Mouse (Mus musculus): Measurements from ENCODE around the gene Klhl25. TPM values are rescaled to one million over a fixed set of nuclear protein-coding genes. Genes with fewer than 3 reads are reported as not detected.
"Not testable (repeated sequence)": the region's sequence is repeated elsewhere in the genome, so short reads cannot be mapped to it uniquely, and the experiment has no call there.

Klhl25 gene
- polyA plus RNA-seq, 1 experiment from 2014 or later, result 10.3 TPM

GRCm38 (mm10) chr7:75833960-75834359 is 14.2 kb upstream of the Klhl25 start:
- WGBS (ENCODE audit: insufficient replicate concordance), result 73% methylated on average over 3 of the region's 4 CpGs
- H3K27ac ChIP-seq (ENCODE audit: low read depth, low read length); H3K9me3 ChIP-seq (replicated peaks; ENCODE audit: control insufficient read depth, low read length); H3K4me3 ChIP-seq (ENCODE audit: low read depth, low read length); H3K27me3 ChIP-seq (ENCODE audit: control insufficient read depth, insufficient read depth, low read length); H3K4me2 ChIP-seq; H3K9ac ChIP-seq (ENCODE audit: low read depth, low read length); H3K36me3 ChIP-seq (ENCODE audit: control insufficient read depth, insufficient read depth, low read length); ATAC-seq (replicated peaks; ENCODE audit: insufficient number of reproducible peaks, low FRiP score, low TSS enrichment); H3K4me1 ChIP-seq (ENCODE audit: control insufficient read depth, insufficient read depth, low read length): not testable (repeated sequence)

- not testable (repeated sequence) for H3K27ac ChIP-seq (ENCODE audit: low read depth, low read length); H3K27me3 ChIP-seq (ENCODE audit: control insufficient read depth, insufficient read depth, low read length); H3K4me3 ChIP-seq (ENCODE audit: low read depth, low read length); H3K4me1 ChIP-seq (ENCODE audit: control insufficient read depth, insufficient read depth, low read length); ATAC-seq (replicated peaks; ENCODE audit: insufficient number of reproducible peaks, low FRiP score, low TSS enrichment); H3K9me3 ChIP-seq (replicated peaks; ENCODE audit: control insufficient read depth, low read length); H3K9ac ChIP-seq (ENCODE audit: low read depth, low read length); H3K36me3 ChIP-seq (ENCODE audit: control insufficient read depth, insufficient read depth, low read length); H3K4me2 ChIP-seq
- WGBS (ENCODE audit: insufficient replicate concordance), result 62% methylated on average over 3 of the region's 6 CpGs
Measured at GRCm38 (mm10) chr7:75834932-75835631, 13.0 kb upstream of the Klhl25 start.

GRCm38 (mm10) chr7:75840071-75840470 is 8.0 kb upstream of the Klhl25 start:
- H3K4me3 ChIP-seq (ENCODE audit: low read depth, low read length), result no peak overlapping the region
- no peak for ATAC-seq (replicated peaks; ENCODE audit: insufficient number of reproducible peaks, low FRiP score, low TSS enrichment)
- no peaks in the 10 kb centered on the region for H3K36me3 ChIP-seq (ENCODE audit: control insufficient read depth, insufficient read depth, low read length)
- no peak overlapping the region for H3K9ac ChIP-seq (ENCODE audit: low read depth, low read length)
- H3K9me3 ChIP-seq (replicated peaks; ENCODE audit: control insufficient read depth, low read length), result no peaks in the 10 kb centered on the region
- no peak overlapping the region for H3K27ac ChIP-seq (ENCODE audit: low read depth, low read length)
- no peak overlapping the region for H3K4me2 ChIP-seq
- H3K27me3 ChIP-seq (ENCODE audit: control insufficient read depth, insufficient read depth, low read length), result no peaks in the 10 kb centered on the region; the same call in 1 of the 2 replicates
- WGBS (ENCODE audit: insufficient replicate concordance), result 75% methylated on average over 4 of the region's 4 CpGs
- no peaks in the 10 kb centered on the region for H3K4me1 ChIP-seq (ENCODE audit: control insufficient read depth, insufficient read depth, low read length)

- no peak overlapping the region for H3K9ac ChIP-seq (ENCODE audit: low read depth, low read length)
- H3K4me1 ChIP-seq (ENCODE audit: control insufficient read depth, insufficient read depth, low read length), result no peaks in the 10 kb centered on the region
- no peak for ATAC-seq (replicated peaks; ENCODE audit: insufficient number of reproducible peaks, low FRiP score, low TSS enrichment)
- H3K9me3 ChIP-seq (replicated peaks; ENCODE audit: control insufficient read depth, low read length), result no peaks in the 10 kb centered on the region
- WGBS (ENCODE audit: insufficient replicate concordance), result 74% methylated on average over 3 of the region's 3 CpGs
- H3K27me3 ChIP-seq (ENCODE audit: control insufficient read depth, insufficient read depth, low read length), result no peaks in the 10 kb centered on the region
- no peak overlapping the region for H3K27ac ChIP-seq (ENCODE audit: low read depth, low read length)
- H3K4me2 ChIP-seq, result no peak overlapping the region
- H3K36me3 ChIP-seq (ENCODE audit: control insufficient read depth, insufficient read depth, low read length), result no peaks in the 10 kb centered on the region
- no peak overlapping the region for H3K4me3 ChIP-seq (ENCODE audit: low read depth, low read length)
Measured at GRCm38 (mm10) chr7:75842306-75842705, 5.8 kb upstream of the Klhl25 start.

- H3K9me3 ChIP-seq (replicated peaks; ENCODE audit: control insufficient read depth, low read length), result no peaks in the 10 kb centered on the region
- no peaks in the 10 kb centered on the region for H3K27me3 ChIP-seq (ENCODE audit: control insufficient read depth, insufficient read depth, low read length)
- H3K4me3 ChIP-seq (ENCODE audit: low read depth, low read length), result no peak overlapping the region
- ATAC-seq (replicated peaks; ENCODE audit: insufficient number of reproducible peaks, low FRiP score, low TSS enrichment), result no peak
- 81% methylated on average over 1 of the region's 1 CpGs for WGBS (ENCODE audit: insufficient replicate concordance)
- no peak overlapping the region for H3K27ac ChIP-seq (ENCODE audit: low read depth, low read length)
- peaks cover 9% of the 10 kb centered on the region for H3K4me1 ChIP-seq (ENCODE audit: control insufficient read depth, insufficient read depth, low read length)
- no peak overlapping the region for H3K4me2 ChIP-seq
- no peak overlapping the region for H3K9ac ChIP-seq (ENCODE audit: low read depth, low read length)
- H3K36me3 ChIP-seq (ENCODE audit: control insufficient read depth, insufficient read depth, low read length), result no peaks in the 10 kb centered on the region
Measured at GRCm38 (mm10) chr7:75845936-75846335, 2.2 kb upstream of the Klhl25 start.

- 44% methylated on average over 7 of the region's 7 CpGs for WGBS (ENCODE audit: insufficient replicate concordance)
- ATAC-seq (replicated peaks; ENCODE audit: insufficient number of reproducible peaks, low FRiP score, low TSS enrichment), result no peak
- no peak overlapping the region for H3K27ac ChIP-seq (ENCODE audit: low read depth, low read length)
Measured at GRCm38 (mm10) chr7:75846942-75847341, 1.2 kb upstream of the Klhl25 start.

GRCm38 (mm10) chr7:75847489-75847888 is 621 bp upstream of the Klhl25 start:
- peak overlapping the region; percentile 84 for H3K4me3 ChIP-seq (ENCODE audit: low read depth, low read length)
- ATAC-seq (replicated peaks; ENCODE audit: insufficient number of reproducible peaks, low FRiP score, low TSS enrichment), result no peak
- H3K4me2 ChIP-seq, result peak overlapping the region; percentile 82
- 13% methylated on average over 6 of the region's 6 CpGs for WGBS (ENCODE audit: insufficient replicate concordance)
- H3K9ac ChIP-seq (ENCODE audit: low read depth, low read length), result peak overlapping the region; percentile 96
- 0 out of 2 replicates have a peak overlapping the region, but pooled peaks have one; percentile 71 for H3K27ac ChIP-seq (ENCODE audit: low read depth, low read length)
- H3K27me3 ChIP-seq (ENCODE audit: control insufficient read depth, insufficient read depth, low read length), result no peaks in the 10 kb centered on the region
- H3K9me3 ChIP-seq (replicated peaks; ENCODE audit: control insufficient read depth, low read length), result no peaks in the 10 kb centered on the region
- H3K36me3 ChIP-seq (ENCODE audit: control insufficient read depth, insufficient read depth, low read length), result no peaks in the 10 kb centered on the region
- H3K4me1 ChIP-seq (ENCODE audit: control insufficient read depth, insufficient read depth, low read length), result peaks cover 13% of the 10 kb centered on the region

More at GRCm38 (mm10) chr7:75846942-75847341, 1.2 kb upstream of the Klhl25 start:
- Histone ChIP-seq H3K9me3 (replicated peaks; ENCODE audit: control insufficient read depth, low read length) (no peaks in the 10 kb centered on the region), H3K4me1 (ENCODE audit: control insufficient read depth, insufficient read depth, low read length) (peaks cover 9% of the 10 kb centered on the region), H3K36me3 (ENCODE audit: control insufficient read depth, insufficient read depth, low read length) (no peaks in the 10 kb centered on the region), H3K4me2 (peak overlapping the region; percentile 82; the same call in 1 of the 2 replicates), H3K27me3 (ENCODE audit: control insufficient read depth, insufficient read depth, low read length) (no peaks in the 10 kb centered on the region), H3K9ac (ENCODE audit: low read depth, low read length) (no peak overlapping the region), H3K4me3 (ENCODE audit: low read depth, low read length) (no peak overlapping the region)

GRCm38 (mm10) chr7:75848776-75849670 is 913 bp downstream of the Klhl25 start:
- peak overlapping the region; percentile 96 for H3K9ac ChIP-seq (ENCODE audit: low read depth, low read length)
- H3K4me3 ChIP-seq (ENCODE audit: low read depth, low read length), result peak overlapping the region; percentile 84
- no peaks in the 10 kb centered on the region for H3K36me3 ChIP-seq (ENCODE audit: control insufficient read depth, insufficient read depth, low read length)
- peak overlapping the region; percentile 81 for H3K27ac ChIP-seq (ENCODE audit: low read depth, low read length)
- 2% methylated on average over 24 of the region's 25 CpGs for WGBS (ENCODE audit: insufficient replicate concordance)
- H3K4me2 ChIP-seq, result peak overlapping the region; percentile 82
- no peaks in the 10 kb centered on the region for H3K9me3 ChIP-seq (replicated peaks; ENCODE audit: control insufficient read depth, low read length)
- peak; percentile 32; the same call in 1 of the 2 replicates for ATAC-seq (replicated peaks; ENCODE audit: insufficient number of reproducible peaks, low FRiP score, low TSS enrichment)
- H3K4me1 ChIP-seq (ENCODE audit: control insufficient read depth, insufficient read depth, low read length), result peaks cover 23% of the 10 kb centered on the region
- no peaks in the 10 kb centered on the region for H3K27me3 ChIP-seq (ENCODE audit: control insufficient read depth, insufficient read depth, low read length)

Data from heart, embryonic 11.5 days (tissue).